Mouse (Mus musculus): ENCODE measurements around the gene Prkcd.

DNA sequence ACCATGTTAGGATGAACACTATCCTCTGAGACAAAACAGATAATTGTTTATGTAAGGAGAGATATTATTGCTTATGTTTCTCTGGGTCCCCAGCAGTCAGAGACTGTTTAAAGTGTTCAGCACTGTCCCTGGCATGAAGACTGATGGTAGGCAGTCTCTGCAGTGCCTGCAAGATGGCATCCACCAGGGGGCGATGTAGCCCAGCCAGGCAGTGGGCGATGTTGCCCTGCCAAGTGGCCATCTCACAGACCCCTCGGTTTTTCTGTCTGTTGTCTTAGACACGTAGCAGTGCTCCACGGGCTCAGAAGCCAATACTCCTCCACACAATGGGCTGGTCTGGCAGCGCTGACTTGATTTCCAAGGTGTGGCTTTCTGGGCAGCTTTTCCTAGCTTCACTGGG, 34.6 kb downstream of the Prkcd start:
- TF ChIP-seq CTCF (IDR thresholded peaks at IDR 0.05; ENCODE audit: low read depth), result peak; percentile 98
- no peak for TF ChIP-seq EP300 (optimal IDR thresholded peaks at IDR 0.05)
